Mouse (Mus musculus): ENCODE data around the gene Cacna1d. TPM values are rescaled to one million over a fixed set of nuclear protein-coding genes. Genes with fewer than 3 reads are reported as not detected.

Gene Cacna1d
- 2.9 TPM for polyA plus RNA-seq (2017; shearing (Covaris generic))

GRCm38 (mm10) chr14:30491342-30491741, at the start of gene Cacna1d:
Gene Cacna1d (minus strand): TSS chr14:30491455.

DNA sequence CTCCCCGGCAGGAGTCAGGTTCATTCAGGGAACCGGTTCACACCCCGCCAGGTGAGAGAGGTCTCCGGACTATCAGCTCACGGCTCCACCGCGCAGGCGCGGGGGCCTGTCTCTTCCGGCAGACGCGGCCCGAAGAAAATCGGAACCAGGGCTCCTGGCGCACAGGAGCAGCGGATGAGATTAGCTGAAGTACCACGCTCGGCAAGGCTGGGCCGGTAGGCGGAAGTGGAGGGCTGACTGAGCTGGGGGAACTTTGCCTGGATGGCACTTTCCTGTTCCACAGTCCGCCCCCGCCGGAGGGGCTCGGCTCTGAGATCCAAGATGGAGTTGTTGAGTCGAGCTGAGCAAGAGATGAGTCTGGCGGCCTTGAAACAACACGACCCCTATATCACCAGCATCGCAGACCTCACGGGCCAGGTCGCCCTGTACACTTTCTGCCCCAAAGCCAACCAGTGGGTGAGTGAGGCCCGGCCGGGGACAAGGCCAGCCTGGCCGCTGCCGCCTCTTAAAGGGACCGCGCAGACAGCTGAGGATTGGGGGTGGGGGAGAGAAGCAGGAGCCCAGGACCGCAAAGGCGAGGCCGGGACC, 11.8 kb downstream of the Cacna1d start, which contains the start of gene Dcp1a:
TSS of gene Dcp1a (plus strand) at position 175 of the 588 bp plus-strand sequence.

DNA sequence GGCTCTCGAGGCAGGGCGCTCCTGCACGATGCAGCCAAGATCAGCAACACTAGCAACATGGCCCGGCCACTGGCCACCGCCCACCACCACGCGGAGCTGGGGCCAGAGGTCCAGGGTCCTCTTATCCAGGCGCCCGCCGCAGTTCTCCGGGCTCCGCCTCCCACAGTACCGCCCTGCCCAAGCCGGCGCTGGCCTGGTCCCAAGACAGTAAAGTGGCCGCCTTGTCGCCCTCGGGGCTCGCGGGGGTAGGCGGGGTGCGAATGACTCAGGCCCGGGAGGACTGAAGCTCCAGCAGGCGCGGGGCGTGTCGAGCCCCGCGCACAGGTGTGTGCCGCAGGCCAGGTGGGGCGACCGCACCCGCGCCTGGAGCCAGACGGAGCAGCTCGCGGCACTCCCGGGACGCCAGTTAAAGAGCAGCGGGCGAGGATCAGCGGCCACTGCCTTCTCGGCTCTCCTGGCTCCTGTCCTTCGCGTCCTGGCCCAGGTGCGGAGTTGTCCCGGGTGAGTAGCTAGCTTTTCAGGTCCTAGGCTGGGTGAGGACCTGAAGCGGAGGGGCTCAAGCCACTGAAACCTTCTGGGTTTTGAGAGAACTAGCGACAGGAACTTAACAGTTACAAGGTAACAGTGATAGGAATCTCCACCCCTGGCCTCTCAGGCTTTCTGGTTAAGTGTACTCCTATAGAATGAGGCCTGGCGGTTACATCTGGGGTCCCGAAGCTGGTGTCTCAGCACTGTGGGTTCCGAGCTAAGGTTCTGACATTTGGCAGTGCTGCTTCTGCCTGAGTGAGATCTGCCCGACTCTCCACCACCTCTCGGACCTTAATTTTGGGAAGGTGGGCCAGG, 482.3 kb downstream of the Cacna1d start, which contains the start of the genes Il17rb and Chdh:
TSS of gene Il17rb (minus strand) at position 164 of the 843 bp plus-strand sequence.
TSS of gene Chdh (plus strand) at position 291 of the 843 bp plus-strand sequence.

Other genes with a start within 250 kb of the Cacna1d start
- gene Dcp1a, start 11.9 kb downstream of the Cacna1d start, polyA plus RNA-seq (2017; shearing (Covaris generic)): 70.5 TPM
- gene Tkt, start 56.9 kb upstream of the Cacna1d start, polyA plus RNA-seq (2017; shearing (Covaris generic)): 268 TPM
- 84.4 TPM for gene Prkcd, start 134.8 kb upstream of the Cacna1d start, polyA plus RNA-seq (2017; shearing (Covaris generic))
- gene Rft1, start 162.9 kb upstream of the Cacna1d start, polyA plus RNA-seq (2017; shearing (Covaris generic)): 13.3 TPM
- 13.9 TPM for gene Sfmbt1, start 223.4 kb upstream of the Cacna1d start, polyA plus RNA-seq (2017; shearing (Covaris generic))

Measured in activated CD4-positive, CD25-positive, alpha-beta regulatory T cell, adult 9 weeks (primary cell).